Mouse (Mus musculus) splenic B cell, adult 2 months (primary cell): ENCODE results near the gene Fam219b.

ENCODE experiments used
- DNase-seq: peaks from one replicate; pipeline ENCODE4 v3.0.0-alpha.2; 2011; ENCODE audit warnings: low read depth, low spot score
- H3K27me3 ChIP-seq: 2 replicates; pipeline ENCODE4 v1.6.1; 2012; ENCODE audit warnings: mild to moderate bottlenecking, low read length, moderate library complexity, mixed read lengths; ENCODE audit not compliant: control insufficient read depth, poor library complexity, insufficient read depth, severe bottlenecking
- H3K36me3 ChIP-seq: 2 replicates; pipeline ENCODE4 v1.6.1; 2012; ENCODE audit warnings: mild to moderate bottlenecking, low read length, moderate library complexity, mixed read lengths; ENCODE audit not compliant: control insufficient read depth, poor library complexity, insufficient read depth, severe bottlenecking

Gene Fam219b

DNA sequence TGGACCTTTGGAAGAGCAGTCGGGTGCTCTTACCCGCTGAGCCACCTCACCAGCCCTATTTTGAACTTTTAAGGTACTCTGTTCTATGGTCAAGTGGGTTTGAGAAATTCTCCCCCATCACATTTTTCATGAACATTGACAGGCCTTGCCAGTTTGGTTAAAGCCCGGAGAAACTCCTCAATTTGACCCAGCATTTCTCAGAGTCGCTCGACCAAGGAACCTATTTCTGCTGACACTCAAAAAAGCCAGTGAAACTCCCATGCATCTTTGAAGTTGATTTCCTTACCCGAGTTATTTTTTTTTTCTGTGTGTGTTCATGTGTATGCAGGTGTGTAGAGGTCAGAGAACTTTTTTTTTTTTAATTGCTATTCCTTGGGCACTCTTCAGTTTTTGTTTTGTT is 27.3 kb downstream of the Fam219b start:
- no peak for DNase-seq
- peaks cover 7% of the 10 kb centered on the region for H3K36me3 ChIP-seq
- no peaks in the 10 kb centered on the region for H3K27me3 ChIP-seq

DNA sequence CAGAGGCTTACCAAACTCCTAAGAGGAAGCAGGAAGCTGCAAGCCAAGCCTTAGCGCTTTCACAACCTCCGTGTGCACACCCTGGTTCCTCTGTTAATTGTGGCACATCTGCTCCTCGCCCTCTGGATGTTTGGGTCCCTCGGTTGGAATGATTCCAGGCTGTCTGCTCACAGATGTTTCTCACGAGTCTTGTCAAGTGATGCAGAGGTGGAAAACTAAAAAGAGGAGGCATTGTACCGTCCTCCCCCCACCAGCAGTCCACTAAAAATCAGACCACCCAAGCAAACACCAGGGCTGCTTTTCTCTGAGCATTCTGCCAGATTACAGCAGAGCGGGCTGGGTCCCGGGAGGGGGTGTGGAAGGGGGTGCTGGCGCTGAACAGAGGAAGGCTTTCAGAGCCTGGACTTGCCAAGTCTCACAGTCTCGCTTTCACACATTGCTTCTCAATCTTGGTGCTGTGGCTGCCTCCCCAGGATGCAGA is 28.5 kb downstream of the Fam219b start:
- H3K36me3 ChIP-seq = peaks cover 7% of the 10 kb centered on the region
- DNase-seq = peak; percentile 24
- H3K27me3 ChIP-seq = no peaks in the 10 kb centered on the region

GRCm38 (mm10) chr9:57566846-57567245 is 29.5 kb downstream of the Fam219b start:
- H3K27me3 ChIP-seq = no peaks in the 10 kb centered on the region
- peaks cover 7% of the 10 kb centered on the region for H3K36me3 ChIP-seq
- no peak for DNase-seq

DNA sequence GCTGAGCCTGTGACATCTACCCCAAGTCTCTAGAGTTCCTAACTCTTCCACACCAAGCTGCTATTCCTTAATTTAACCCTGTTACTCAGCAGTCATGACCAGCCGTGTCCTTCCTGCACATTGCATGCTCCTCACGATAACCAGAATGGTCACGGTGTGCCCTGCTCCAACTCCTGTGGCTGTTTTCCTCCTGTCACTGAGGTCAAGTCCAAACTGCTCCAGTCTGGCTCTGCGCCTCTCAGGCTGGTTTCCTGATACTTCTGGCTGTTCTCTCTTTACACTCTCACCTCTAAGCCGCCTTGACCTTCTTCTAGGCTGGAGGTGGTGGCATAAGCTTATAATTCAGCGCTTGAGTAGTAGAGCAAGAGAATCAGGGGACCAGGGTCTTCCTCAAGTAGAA is 31.2 kb downstream of the Fam219b start:
- H3K27me3 ChIP-seq = no peaks in the 10 kb centered on the region
- DNase-seq = no peak
- H3K36me3 ChIP-seq = peaks cover 7% of the 10 kb centered on the region

DNA sequence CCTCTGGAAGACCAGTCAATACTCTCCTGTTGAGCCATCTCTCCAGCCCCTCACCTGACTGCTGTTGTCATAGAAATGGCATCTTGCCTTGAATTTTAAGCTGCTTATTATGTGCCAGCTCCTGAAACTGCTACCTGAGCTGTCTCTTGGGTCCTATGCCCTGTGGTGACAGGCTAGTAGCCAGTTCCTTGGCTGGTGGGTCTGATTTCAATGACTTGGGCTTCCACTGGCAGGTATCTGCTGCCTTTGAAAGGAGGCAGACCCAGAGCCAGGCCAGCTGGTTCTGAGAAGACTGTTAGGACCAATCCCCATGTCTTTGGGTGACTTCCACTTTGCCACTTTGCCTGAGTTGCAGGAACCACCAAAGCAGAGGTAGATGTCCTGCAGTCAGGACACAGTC is 37.1 kb downstream of the Fam219b start:
- no peak for DNase-seq

GRCm38 (mm10) chr9:57575577-57575976 is 38.2 kb downstream of the Fam219b start:
- no peaks in the 10 kb centered on the region for H3K27me3 ChIP-seq
- H3K36me3 ChIP-seq = peaks cover 2% of the 10 kb centered on the region; the same call in 1 of the 2 replicates
- no peak for DNase-seq

More for the DNA sequence above, 37.1 kb downstream of the Fam219b start:
- H3K36me3 ChIP-seq = peaks cover 2% of the 10 kb centered on the region; the same call in 1 of the 2 replicates
- no peaks in the 10 kb centered on the region for H3K27me3 ChIP-seq

DNA sequence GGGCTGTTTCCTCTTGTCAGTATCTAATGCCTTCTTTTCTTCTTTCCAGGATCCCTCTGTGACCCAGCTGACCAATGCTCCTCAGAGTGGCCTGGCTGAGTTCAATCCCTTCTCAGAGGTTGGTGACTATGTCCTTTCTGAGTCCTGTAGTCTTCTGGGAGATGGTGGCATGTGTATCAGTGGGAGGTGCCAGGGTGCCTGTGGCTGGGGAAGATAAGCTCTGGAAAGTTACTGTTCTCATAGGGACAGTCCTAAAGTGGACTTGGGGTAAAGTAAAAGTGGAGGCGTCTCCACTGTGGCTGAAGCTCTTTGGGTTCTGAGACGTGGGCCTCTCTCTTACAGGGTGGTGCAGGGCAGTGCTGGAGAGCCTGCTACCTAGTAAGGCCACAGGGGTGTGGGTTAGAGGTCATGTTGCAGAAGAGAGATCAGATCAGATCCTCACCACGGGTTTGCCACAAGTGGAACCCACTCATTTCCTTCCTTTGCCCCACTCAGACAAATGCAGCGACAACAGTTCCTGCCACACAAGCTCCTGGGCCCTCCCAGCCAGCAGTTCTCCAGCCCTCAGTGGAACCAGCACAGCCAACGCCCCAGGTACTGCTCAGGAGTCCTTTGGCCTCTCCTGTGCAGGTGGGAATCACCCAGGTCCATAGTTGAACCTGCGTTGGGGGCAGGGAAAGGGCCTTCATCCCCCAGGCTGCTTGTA is 40.0 kb downstream of the Fam219b start:
- H3K27me3 ChIP-seq = no peaks in the 10 kb centered on the region
- peaks cover 7% of the 10 kb centered on the region for H3K36me3 ChIP-seq
- no peak for DNase-seq

GRCm38 (mm10) chr9:57584991-57585390 is 47.7 kb downstream of the Fam219b start:
- no peak for DNase-seq
- Histone ChIP-seq H3K27me3 (no peaks in the 10 kb centered on the region), H3K36me3 (peaks cover 16% of the 10 kb centered on the region)

GRCm38 (mm10) chr9:57589224-57590126 is 52.1 kb downstream of the Fam219b start, which contains the start of gene Ulk3:
Gene Ulk3 (plus strand): TSS chr9:57589452.
- H3K27me3 ChIP-seq = no peaks in the 10 kb centered on the region; the same call in 1 of the 2 replicates
- DNase-seq = peak; percentile 82
- peaks cover 11% of the 10 kb centered on the region for H3K36me3 ChIP-seq

DNA sequence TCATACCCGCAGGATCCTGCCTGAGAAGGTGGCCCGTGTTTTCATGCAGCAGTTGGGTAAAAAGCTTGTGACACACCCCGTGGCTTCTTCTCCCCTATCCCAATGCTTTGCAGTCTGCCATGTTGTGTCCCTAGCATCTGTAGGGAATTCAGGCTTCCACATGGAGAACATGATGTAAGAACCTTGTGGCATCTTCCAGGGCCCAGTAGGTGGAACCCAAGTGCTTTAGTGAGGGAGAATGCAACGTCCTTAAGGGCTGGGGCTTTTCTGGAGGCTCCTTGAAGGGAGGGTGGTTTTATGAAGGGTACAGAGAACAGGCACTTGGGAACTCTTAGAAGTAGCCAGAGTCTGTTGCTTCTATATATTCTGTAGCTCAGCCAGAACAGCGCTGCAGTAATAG is 53.4 kb downstream of the Fam219b start:
- H3K27me3 ChIP-seq = no peaks in the 10 kb centered on the region; the same call in 1 of the 2 replicates
- DNase-seq = no peak
- peaks cover 12% of the 10 kb centered on the region for H3K36me3 ChIP-seq
